Mouse (Mus musculus) frontal cortex, adult (tissue): ENCODE data around the gene Klf9.
A peak's percentile ranks its signal among the peaks of the same experiment; 100 is the strongest.

Experiments
- ATAC-seq: cut with Nextera tagmentation; 2 replicates; pipeline ENCODE4 v1.9.2; 2017; ENCODE audit warnings: mild to moderate bottlenecking, moderate library complexity, mixed read lengths; ENCODE audit not compliant: low TSS enrichment

Gene Klf9

GRCm38 (mm10) chr19:23140689-23141317 is at the start of gene Klf9:
Klf9 (plus strand) TSS chr19:23141226.
- ATAC-seq: peak; percentile 60

GRCm38 (mm10) chr19:23091586-23091985 is 49.4 kb upstream of the Klf9 start:
- ATAC-seq: peak; percentile 98

DNA sequence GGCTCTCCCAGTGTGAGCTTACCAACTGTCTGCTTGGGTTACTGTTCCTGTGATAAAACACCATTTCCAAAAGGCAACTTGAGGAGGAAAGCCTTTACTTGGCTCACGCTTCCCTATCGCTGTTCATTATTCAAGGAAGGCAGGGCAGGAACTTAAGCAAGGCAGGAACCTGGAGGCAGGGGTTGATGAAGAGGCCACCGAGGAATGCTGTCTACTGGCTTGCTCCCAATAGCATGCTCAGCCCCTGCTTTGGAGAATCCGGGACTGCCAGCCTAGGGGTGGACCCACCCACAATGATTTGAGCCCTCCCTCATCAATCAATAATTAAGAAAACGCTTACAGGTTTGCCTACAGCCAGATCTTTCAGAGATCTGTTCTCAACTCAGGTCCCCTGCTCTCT is 47.5 kb upstream of the Klf9 start:
- ATAC-seq: no peak

GRCm38 (mm10) chr19:23094906-23095305 is 46.1 kb upstream of the Klf9 start:
- ATAC-seq: no peak

GRCm38 (mm10) chr19:23106859-23107258 is 34.2 kb upstream of the Klf9 start:
- peak; percentile 79 for ATAC-seq

DNA sequence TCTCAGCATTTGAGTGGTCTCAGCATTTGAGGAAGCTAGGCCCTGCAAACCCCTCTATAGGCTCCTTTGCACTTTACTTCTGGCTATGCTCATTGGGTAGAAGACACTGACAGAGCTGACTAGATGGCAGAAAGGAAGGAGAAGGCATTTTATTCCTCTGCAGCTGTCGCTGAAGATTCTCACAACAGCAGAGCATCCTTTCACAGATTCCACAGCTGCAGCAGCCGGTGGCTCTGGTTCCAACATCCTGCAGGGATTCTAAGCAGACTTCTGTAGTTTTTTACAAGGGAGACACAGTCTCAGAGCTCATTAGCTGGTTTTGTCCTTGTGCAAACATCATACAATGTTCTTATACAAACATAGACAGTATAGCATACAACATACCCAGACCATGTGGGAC is 33.7 kb upstream of the Klf9 start:
- peak; percentile 86 for ATAC-seq

GRCm38 (mm10) chr19:23121875-23122274 is 19.2 kb upstream of the Klf9 start:
- ATAC-seq: no peak

GRCm38 (mm10) chr19:23124023-23124550 is 16.9 kb upstream of the Klf9 start:
- no peak for ATAC-seq

DNA sequence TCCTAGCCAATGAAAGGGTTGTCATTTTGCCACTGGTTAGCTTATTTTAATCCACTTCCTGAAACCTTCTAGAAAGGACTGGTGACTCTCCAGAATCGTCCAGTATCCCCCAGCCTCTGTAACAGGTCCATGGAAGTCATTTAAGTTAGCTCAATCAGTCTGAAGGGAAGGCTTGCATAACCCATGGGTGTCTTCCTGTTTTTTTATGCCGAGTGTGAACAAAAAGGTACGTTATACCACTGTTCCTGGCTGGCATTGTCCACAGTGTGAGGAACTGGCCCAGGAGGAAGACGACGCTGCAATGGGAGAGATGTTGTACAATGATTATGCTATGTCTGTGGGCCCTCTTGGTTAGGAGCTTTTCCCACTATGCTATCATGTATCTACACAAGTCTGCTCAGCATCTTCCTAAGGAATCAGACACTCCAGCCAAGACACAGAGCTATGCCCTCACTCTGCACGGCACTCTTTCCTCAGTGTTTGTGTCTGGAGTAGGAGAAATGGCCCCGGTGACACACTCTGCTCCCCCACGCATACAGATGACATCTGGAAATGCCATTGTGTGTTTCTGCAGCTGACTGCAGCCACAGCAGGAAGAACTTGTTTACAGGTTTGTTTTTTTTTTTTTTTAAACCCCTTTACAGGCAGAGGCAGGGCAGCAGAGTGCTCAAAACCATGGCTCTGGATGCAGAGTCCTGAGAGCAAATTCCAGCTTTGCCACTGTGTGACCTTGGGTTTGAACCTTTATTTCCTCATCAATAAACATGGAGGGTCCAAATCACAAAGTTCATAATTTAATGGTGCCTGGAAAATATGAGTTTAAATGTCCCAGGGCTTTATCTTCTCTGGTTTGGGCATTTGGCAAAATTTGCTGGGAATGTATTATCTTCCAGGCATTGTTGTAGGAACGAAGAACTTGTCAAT is 15.5 kb upstream of the Klf9 start:
- no peak for ATAC-seq

GRCm38 (mm10) chr19:23129908-23130307 is 11.1 kb upstream of the Klf9 start:
- ATAC-seq: no peak

- no peak for ATAC-seq
Observed at GRCm38 (mm10) chr19:23132106-23132635, 8.9 kb upstream of the Klf9 start.

DNA sequence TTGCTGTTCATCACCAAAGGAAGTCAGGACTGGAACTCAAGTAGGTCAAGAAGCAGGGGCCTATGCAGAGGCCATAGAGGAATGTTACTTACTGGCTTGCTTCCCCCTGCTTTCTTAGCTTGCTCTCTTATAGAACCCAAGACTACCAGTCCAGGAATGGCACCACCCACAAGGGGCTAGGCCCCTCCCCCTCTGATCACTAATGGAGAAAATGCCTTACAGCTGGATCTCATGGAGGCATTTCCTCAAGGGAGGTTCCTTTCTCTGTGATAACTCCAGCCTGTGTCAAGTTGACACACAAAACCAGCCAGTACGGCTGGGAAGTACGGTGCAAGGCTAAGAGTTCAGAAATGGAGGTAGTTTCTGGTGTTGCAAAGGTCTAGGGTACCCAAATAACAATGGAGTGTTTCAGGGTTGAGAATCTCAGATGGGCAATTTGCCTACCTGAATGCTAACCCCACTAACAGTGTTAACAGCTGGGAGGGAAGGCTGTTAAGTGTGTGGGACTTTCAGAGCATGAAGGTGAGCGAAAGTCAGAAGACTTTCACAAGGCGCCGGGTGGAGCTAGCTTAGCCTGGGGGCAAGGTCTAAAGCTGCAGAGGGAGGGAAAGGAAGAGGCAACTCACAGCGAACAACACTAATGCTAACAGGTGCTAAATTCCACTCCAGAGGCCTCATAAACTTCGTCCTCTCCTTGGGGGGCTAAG is 8.2 kb upstream of the Klf9 start:
- no peak for ATAC-seq

DNA sequence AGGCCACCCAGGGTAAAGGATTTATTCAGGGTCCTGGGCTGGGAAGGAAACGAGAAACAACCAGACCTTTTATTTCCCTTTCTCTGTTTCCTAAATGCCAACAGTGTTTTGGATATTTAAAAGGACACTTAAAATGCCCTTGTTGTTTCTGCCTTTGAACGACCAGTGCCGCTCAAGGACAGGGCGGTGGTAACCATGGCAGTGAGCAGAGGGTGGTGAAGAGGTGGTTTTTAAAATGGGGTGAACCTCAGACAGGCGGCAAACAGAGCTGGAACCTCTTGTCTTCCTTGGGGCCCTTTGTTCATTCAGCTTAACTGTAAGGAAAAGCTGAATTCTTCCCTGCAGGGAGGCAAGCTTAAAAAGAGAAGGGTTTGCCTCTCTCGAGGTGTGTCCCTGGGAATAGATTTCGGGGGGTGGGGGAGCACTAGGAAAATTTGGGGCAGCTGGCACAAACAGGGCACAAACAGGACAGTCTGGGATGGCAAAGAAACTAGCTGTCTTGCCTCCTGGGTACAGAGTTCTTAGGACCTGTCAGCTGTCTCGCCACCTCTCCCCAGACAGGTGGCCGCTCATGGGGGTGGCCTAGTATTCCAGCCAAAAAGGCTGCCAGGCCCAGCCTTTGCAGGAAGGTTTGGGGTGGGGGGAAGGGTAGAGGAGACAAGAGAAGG is 7.5 kb upstream of the Klf9 start:
- peak; percentile 2; the same call in 1 of the 2 replicates for ATAC-seq

- ATAC-seq: peak; percentile 66
Observed at GRCm38 (mm10) chr19:23134095-23134440, 7.0 kb upstream of the Klf9 start.

DNA sequence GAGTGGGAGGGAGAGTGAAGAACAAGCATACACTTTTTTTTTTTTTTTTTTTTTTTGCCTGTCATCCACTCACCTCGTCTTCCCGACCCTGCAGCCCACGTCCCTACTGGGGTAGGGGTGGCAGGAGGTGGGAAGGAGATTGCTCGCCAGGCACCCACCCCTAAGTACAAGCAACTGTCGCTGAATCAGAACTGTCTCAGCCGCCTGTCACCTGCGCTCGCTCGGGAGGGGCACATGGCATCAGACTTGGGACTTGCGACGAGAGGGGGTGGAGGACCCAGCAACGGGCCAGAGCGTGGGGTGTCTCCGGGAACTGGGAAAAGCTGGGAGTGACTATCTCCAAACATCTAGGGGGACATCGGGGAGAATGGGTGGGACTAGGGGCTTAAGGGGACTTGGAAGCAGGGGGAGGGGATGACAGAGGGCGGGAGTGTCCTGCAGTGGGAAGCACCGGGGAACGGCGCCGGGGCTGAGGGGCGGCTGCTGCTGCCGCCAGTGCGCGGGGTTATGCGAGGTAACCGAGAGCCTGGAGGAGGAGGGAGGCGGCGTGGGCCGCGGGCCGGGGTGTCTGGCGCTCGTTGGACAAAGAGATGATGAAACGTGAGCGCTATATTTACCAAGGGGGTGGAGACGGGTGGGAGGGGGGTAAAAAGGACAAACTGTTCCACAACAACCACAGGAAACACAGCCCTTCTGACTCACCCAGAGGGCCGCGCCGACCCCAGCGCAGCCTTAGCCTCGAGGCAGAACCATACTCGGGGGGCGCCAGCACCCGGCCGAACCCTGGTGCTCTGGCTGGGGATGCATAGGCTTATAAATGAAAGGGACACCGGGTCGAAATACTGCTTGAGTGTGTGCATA is 6.4 kb upstream of the Klf9 start:
- peak; percentile 44 for ATAC-seq

DNA sequence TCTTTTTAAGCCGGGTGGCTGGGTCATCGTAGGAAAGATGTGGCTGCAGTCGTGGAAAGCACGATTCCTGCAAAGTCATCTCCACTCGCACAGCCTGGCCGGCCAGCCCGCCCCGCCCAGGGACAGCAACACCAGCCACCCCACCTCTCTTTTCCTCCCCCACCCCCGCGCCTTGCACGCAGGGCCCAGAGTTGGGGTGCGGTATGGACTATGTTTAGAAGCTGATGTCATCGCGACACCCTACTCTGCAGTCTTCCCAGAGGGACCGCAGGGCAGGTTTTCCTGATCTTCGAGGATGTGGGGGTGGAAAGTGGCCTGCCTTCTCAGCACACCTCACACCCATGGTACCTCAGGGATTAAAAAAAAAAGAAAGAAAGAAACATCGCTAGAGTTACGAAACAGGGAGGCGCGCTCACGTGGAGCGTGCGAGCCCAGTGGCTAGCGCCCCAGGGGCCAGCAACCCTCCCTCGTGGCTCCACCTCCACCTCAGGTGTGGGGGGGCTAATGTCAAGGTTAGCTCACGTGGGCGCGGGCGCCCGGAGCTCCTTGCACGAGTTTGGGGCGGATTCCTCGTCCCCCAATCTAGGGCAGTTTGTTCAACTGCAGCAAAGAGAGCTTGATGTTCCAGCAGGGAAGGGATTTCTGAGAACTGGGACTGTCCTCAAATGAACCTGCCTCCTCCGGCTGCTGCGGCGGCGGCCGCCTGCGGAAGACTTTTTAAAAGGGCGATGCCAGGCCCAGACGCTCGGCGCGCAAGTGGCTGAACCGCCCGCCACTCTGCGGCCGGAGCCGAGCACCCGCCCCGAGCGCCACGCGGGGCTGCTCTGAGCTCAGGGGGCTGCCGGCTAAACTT is 5.5 kb upstream of the Klf9 start:
- ATAC-seq: peak; percentile 33

- no peak for ATAC-seq
Observed at GRCm38 (mm10) chr19:23136202-23136850, 4.7 kb upstream of the Klf9 start.

- no peak for ATAC-seq
Observed at GRCm38 (mm10) chr19:23137295-23137694, 3.7 kb upstream of the Klf9 start.
